Mouse (Mus musculus) CH12.LX (cell line): ENCODE results near the gene Gadd45gip1.

Experiments
- CTCF ChIP-seq, 2 experiments: IDR thresholded peaks in 1 of 2; conservative IDR thresholded peaks in 1 of 2; 2 replicates each; pipeline ENCODE4 v1.5.1; 2011 to 2012; ENCODE audit warnings: low read depth in 2 of 2, low read length in 2 of 2, improper control_type of control experiment in 1 of 2, inconsistent platforms in 1 of 2, mild to moderate bottlenecking in 1 of 2, moderate library complexity in 1 of 2
- EP300 ChIP-seq: IDR thresholded peaks from 2 replicates; pipeline ENCODE4 v1.6.1; 2011; ENCODE audit warnings: low read length, improper control_type of control experiment
- MAFK ChIP-seq: IDR thresholded peaks from 2 replicates; pipeline ENCODE4 v1.6.1; 2011; ENCODE audit warnings: low read length, improper control_type of control experiment; ENCODE audit not compliant: insufficient replicate concordance
- PAX5 ChIP-seq: IDR thresholded peaks from 2 replicates; pipeline ENCODE4 v1.6.1; 2012; ENCODE audit warnings: low read length, inconsistent platforms, mixed read lengths

DNA sequence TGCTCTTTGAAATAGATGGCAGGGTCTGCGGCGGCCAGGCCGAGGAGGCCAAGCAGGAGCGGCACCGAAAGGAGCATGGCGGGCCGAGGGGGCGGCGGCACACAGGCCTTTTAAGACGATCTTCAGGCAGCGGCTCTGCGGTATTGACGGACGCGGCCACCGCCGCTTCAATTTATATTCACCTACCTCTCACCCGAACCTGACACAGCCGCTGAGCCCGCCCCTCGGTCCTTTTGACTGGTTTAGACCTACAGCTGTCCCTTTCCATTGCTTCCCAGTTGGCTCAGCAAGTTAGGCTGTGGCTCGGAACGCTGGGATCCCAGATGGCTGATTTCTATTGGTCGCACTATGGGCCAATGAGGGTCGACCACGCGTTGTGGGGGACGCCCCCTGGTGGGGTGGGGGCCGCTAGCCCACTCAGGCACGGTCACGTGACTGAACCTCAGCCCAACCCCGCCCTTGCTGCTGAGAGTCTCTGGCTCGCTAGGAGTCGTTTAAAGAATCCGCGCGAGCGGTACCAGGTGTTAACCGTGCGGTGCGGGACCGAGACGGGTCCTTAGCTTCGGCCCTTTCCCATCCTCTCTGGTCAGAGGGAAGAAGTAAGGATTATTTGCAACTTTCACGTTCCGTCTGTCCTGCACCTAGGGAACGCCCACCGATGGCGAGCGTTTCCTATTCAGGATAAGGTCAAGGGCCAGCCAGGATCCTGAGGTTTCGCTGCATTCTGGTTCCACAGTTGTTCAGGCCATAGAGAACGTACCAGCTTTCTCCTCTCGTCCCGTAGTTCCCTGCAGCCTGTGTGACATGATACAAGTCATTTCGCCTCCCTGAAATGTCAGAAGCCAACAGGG is 15.6 kb downstream of the Gadd45gip1 start, which contains the start of gene Calr:
- TF ChIP-seq CTCF (conservative IDR thresholded peaks at IDR 0.05 in 1 of 2, IDR thresholded peaks at IDR 0.05 in 1 of 2; ENCODE audit: low read depth in 2 of 2, low read length in 2 of 2) (no peak), EP300 (no peak), MAFK (no peak), PAX5 (no peak)
